Mouse (Mus musculus) C2C12 (cell line): Measurements from ENCODE around the gene Zfx. TPM values are rescaled to one million over a fixed set of nuclear protein-coding genes. Genes with fewer than 3 reads are reported as not detected.

Experiments used
- H3K27me3 ChIP-seq: one replicate; pipeline ENCODE4 v1.6.1; 2011; ENCODE audit not compliant: control insufficient read depth, insufficient read depth, insufficient read length
- H3K36me3 ChIP-seq: one replicate; pipeline ENCODE4 v1.6.1; 2011; ENCODE audit not compliant: control insufficient read depth, insufficient read depth
- H3K4me3 ChIP-seq: one replicate; pipeline ENCODE4 v1.5.1; 2011; ENCODE audit warnings: mild to moderate bottlenecking, control low read depth; ENCODE audit not compliant: poor library complexity, insufficient read depth, severe bottlenecking
- H3K79me2 ChIP-seq: one replicate; pipeline ENCODE4 v1.6.1; 2011; ENCODE audit not compliant: control insufficient read depth, insufficient read depth
- H3K79me3 ChIP-seq: one replicate; pipeline ENCODE4 v1.6.1; 2011; ENCODE audit warnings: low read depth, control low read depth
- H3ac ChIP-seq: one replicate; pipeline ENCODE3; 2011; ENCODE audit warnings: low read depth; ENCODE audit not compliant: control insufficient read depth, insufficient read length
- CEBPB ChIP-seq: IDR thresholded peaks from one replicate; pipeline ENCODE4 v1.6.1; 2011; ENCODE audit warnings: low read depth, mild to moderate bottlenecking, control low read depth, moderate library complexity
- CTCF ChIP-seq: IDR thresholded peaks from one replicate; pipeline ENCODE4 v1.5.1; 2011; ENCODE audit not compliant: control insufficient read depth, insufficient read depth, insufficient read length
- FOSL1 ChIP-seq: IDR thresholded peaks from one replicate; pipeline ENCODE4 v1.8.0; 2011; ENCODE audit warnings: mild to moderate bottlenecking, low read length; ENCODE audit not compliant: poor library complexity, insufficient read depth, severe bottlenecking
- MAX ChIP-seq: IDR thresholded peaks from one replicate; pipeline ENCODE4 v1.6.1; 2011; ENCODE audit warnings: mild to moderate bottlenecking, control low read depth
- MYOD1 ChIP-seq: IDR thresholded peaks from one replicate; pipeline ENCODE4 v1.6.1; 2011; ENCODE audit warnings: low read depth; ENCODE audit not compliant: control insufficient read depth, insufficient read length
- MYOG ChIP-seq: IDR thresholded peaks from one replicate; pipeline ENCODE4 v1.6.1; 2011; ENCODE audit not compliant: control insufficient read depth, insufficient read length; ENCODE audit errors: extremely low read depth
- USF1 ChIP-seq: IDR thresholded peaks from one replicate; pipeline ENCODE4 v1.6.1; 2011; ENCODE audit warnings: low read depth, mild to moderate bottlenecking, control low read depth, moderate library complexity
- polyA plus RNA-seq: library from polyadenylated mRNA; unstranded; fragments of >200 nt; fragmentation: generic; extraction: Trizol; gene quantifications from one replicate; pipeline ENCODE4 v1.2.1, GENCODE M21; 2012; ENCODE audit warnings: missing spikeins

Gene Zfx
- polyA plus RNA-seq, 1 experiment: 5.3 TPM

GRCm38 (mm10) chrX:94102938-94103337 is 20.6 kb downstream of the Zfx start:
- Histone ChIP-seq H3K4me3 (no peak overlapping the region), H3K79me2 (peaks cover 92% of the 10 kb centered on the region), H3K79me3 (peaks cover 57% of the 10 kb centered on the region), H3ac (no peak overlapping the region), H3K36me3 (peaks cover 23% of the 10 kb centered on the region), H3K27me3 (no peaks in the 10 kb centered on the region)
- TF ChIP-seq MAX (no peak), CEBPB (no peak), MYOD1 (no peak), CTCF (no peak), MYOG (no peak), USF1 (no peak), FOSL1 (no peak)

- Histone ChIP-seq H3K27me3 (no peaks in the 10 kb centered on the region), H3K79me3 (peaks cover 52% of the 10 kb centered on the region), H3ac (no peak overlapping the region), H3K79me2 (peaks cover 97% of the 10 kb centered on the region), H3K4me3 (no peak overlapping the region), H3K36me3 (peaks cover 44% of the 10 kb centered on the region)
- TF ChIP-seq MAX (no peak), FOSL1 (no peak), CTCF (no peak), CEBPB (no peak), USF1 (no peak), MYOG (no peak), MYOD1 (no peak)
These were observed 22.9 kb downstream of the Zfx start for GRCm38 (mm10) chrX:94100561-94100960.

- Histone ChIP-seq H3K79me3 (peaks cover 62% of the 10 kb centered on the region), H3K79me2 (peaks cover 98% of the 10 kb centered on the region), H3K4me3 (no peak overlapping the region), H3K27me3 (no peaks in the 10 kb centered on the region), H3ac (no peak overlapping the region), H3K36me3 (peaks cover 13% of the 10 kb centered on the region)
- TF ChIP-seq MAX: no peak
- no peak for TF ChIP-seq USF1
- no peak for TF ChIP-seq CTCF
- TF ChIP-seq MYOD1: no peak
- TF ChIP-seq FOSL1: no peak
- no peak for TF ChIP-seq CEBPB
- TF ChIP-seq MYOG: no peak
These were observed 32.5 kb downstream of the Zfx start for GRCm38 (mm10) chrX:94091001-94091400.

GRCm38 (mm10) chrX:94061246-94061645 is 62.3 kb downstream of the Zfx start:
- Histone ChIP-seq H3K4me3 (no peak overlapping the region), H3K27me3 (no peaks in the 10 kb centered on the region), H3ac (peak overlapping the region; percentile 32), H3K79me2 (no peaks in the 10 kb centered on the region), H3K36me3 (no peaks in the 10 kb centered on the region), H3K79me3 (no peaks in the 10 kb centered on the region)
- TF ChIP-seq CTCF: no peak
- TF ChIP-seq MYOG: no peak
- no peak for TF ChIP-seq FOSL1
- TF ChIP-seq CEBPB: no peak
- no peak for TF ChIP-seq MAX
- TF ChIP-seq MYOD1: no peak
- no peak for TF ChIP-seq USF1

- Histone ChIP-seq H3K79me3 (no peaks in the 10 kb centered on the region), H3K4me3 (no peak overlapping the region), H3K79me2 (no peaks in the 10 kb centered on the region), H3ac (no peak overlapping the region), H3K27me3 (no peaks in the 10 kb centered on the region), H3K36me3 (no peaks in the 10 kb centered on the region)
- TF ChIP-seq MYOD1 (no peak), MAX (no peak), CTCF (no peak), CEBPB (peak; percentile 70)
These were observed 62.8 kb downstream of the Zfx start for GRCm38 (mm10) chrX:94060751-94061150.

- no peaks in the 10 kb centered on the region for H3K79me2 ChIP-seq
- TF ChIP-seq USF1: no peak
- no peak for TF ChIP-seq MYOG
- TF ChIP-seq FOSL1: no peak
- no peak for TF ChIP-seq MAX
- no peak for TF ChIP-seq CEBPB
- no peak for TF ChIP-seq CTCF
- TF ChIP-seq MYOD1: no peak
- H3K79me3 ChIP-seq: no peaks in the 10 kb centered on the region
- H3K36me3 ChIP-seq: no peaks in the 10 kb centered on the region
- no peak overlapping the region for H3K4me3 ChIP-seq
- no peak overlapping the region for H3ac ChIP-seq
- H3K27me3 ChIP-seq: no peaks in the 10 kb centered on the region
These were observed 64.8 kb downstream of the Zfx start for GRCm38 (mm10) chrX:94058748-94059147.
